Mouse (Mus musculus): ENCODE results near the gene Ccdc155. TPM values are rescaled to one million over a fixed set of nuclear protein-coding genes. Genes with fewer than 3 reads are reported as not detected.
"Not testable (repeated sequence)": the region's sequence is repeated elsewhere in the genome, so short reads cannot be mapped to it uniquely, and the experiment has no call there.

The Ccdc155 gene
- total RNA-seq, 2 experiments from 2014 or later, result not detected

GRCm38 (mm10) chr7:45190186-45190585 lies 14.5 kb downstream of the Ccdc155 start:
- no peak for DNase-seq

GRCm38 (mm10) chr7:45189600-45189999 lies 15.1 kb downstream of the Ccdc155 start:
- no peak for DNase-seq

- DNase-seq, result no peak
Observed at GRCm38 (mm10) chr7:45185921-45186320, 18.8 kb downstream of the Ccdc155 start.

GRCm38 (mm10) chr7:45183672-45184071 lies 21.0 kb downstream of the Ccdc155 start:
- DNase-seq, result no peak

- DNase-seq, result no peak
Observed at GRCm38 (mm10) chr7:45182606-45183005, 22.1 kb downstream of the Ccdc155 start.

GRCm38 (mm10) chr7:45182199-45182601 lies 22.5 kb downstream of the Ccdc155 start:
- peak; percentile 93 for DNase-seq

GRCm38 (mm10) chr7:45181540-45181939 lies 23.2 kb downstream of the Ccdc155 start:
- DNase-seq, result peak in 1 of 2 experiments; percentile 22

GRCm38 (mm10) chr7:45180896-45181477 lies 23.7 kb downstream of the Ccdc155 start, which contains the start of gene Pth2:
Gene Pth2, plus strand, starts transcription at chr7:45180995.
- DNase-seq, result no peak

- DNase-seq, result no peak
Observed at GRCm38 (mm10) chr7:45179469-45179868, 25.2 kb downstream of the Ccdc155 start, which contains the start of gene Gfy. Gene Gfy, minus strand, starts transcription at chr7:45179569.

- DNase-seq, result no peak
Observed at GRCm38 (mm10) chr7:45178550-45178949, 26.1 kb downstream of the Ccdc155 start.

- no peak for DNase-seq
Observed at GRCm38 (mm10) chr7:45176356-45176755, 28.3 kb downstream of the Ccdc155 start.

- DNase-seq, result no peak
Observed at GRCm38 (mm10) chr7:45175929-45176328, 28.8 kb downstream of the Ccdc155 start.

- DNase-seq, result no peak
Observed at GRCm38 (mm10) chr7:45175398-45175797, 29.3 kb downstream of the Ccdc155 start.

- DNase-seq, result no peak
Observed at GRCm38 (mm10) chr7:45174567-45175280, 30.0 kb downstream of the Ccdc155 start.

- not testable (repeated sequence) for DNase-seq
Observed at GRCm38 (mm10) chr7:45173772-45174171, 30.9 kb downstream of the Ccdc155 start.

- DNase-seq, result peak in 1 of 2 experiments; percentile 25
Observed at GRCm38 (mm10) chr7:45172974-45173373, 31.7 kb downstream of the Ccdc155 start.

- peak in 1 of 2 experiments; percentile 26 for DNase-seq
Observed at GRCm38 (mm10) chr7:45169495-45169894, 35.2 kb downstream of the Ccdc155 start.

- DNase-seq, result no peak
Observed at GRCm38 (mm10) chr7:45168656-45169055, 36.0 kb downstream of the Ccdc155 start.

- DNase-seq, result no peak
Observed at GRCm38 (mm10) chr7:45167761-45168445, 36.8 kb downstream of the Ccdc155 start.

GRCm38 (mm10) chr7:45166950-45167401 lies 37.7 kb downstream of the Ccdc155 start:
- no peak for DNase-seq

- no peak for DNase-seq
Observed at GRCm38 (mm10) chr7:45165701-45166100, 39.0 kb downstream of the Ccdc155 start.

GRCm38 (mm10) chr7:45164833-45165232 lies 39.9 kb downstream of the Ccdc155 start:
- DNase-seq, result no peak
